Mouse (Mus musculus) urinary bladder, postnatal 4 days (tissue): ENCODE data around the gene Capsl.

Source experiments
- DNase-seq, 2 experiments: peaks; one replicate each; pipeline ENCODE4 v3.0.0; 2021 to 2022; ENCODE audit warnings: low spot score in 2 of 2

Capsl gene

DNA sequence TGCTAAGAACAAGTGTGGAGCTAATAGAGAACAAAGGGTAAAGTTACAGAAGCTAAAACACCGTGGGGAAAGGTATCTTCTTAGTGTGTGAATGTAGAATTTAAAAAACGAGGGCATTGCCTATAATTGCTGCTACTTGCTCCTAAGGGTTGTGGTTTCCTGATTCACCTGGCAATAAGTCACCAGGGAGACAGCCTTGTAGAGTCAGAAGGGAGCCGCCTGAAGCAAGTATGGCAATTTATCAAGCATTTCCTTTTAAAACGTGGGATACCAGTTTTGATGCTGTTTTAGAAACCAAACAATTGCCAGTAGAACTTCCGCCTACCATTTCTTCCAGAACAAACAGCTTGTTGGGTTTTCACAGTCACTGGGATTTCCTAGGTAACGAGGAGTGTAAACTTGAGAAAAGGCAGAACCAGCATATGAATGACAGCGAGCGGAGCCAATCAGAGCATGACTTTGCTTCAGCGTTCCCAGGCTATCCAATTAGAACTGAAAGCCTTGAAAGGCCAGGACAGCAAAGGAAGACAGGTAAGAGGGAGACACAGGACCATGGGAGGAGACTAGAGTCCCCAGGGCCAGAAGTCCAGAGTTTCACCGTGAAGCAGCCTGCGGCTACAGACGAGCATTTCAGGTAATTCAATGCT, at the start of gene Capsl:
Gene Capsl, plus strand, starts transcription at position 495 of the 647 bp plus-strand sequence.
- peak; percentile 32 to 67 for DNase-seq

- DNase-seq, result no peak
Observed at GRCm38 (mm10) chr15:9409475-9409874, 26.4 kb upstream of the Capsl start.

- no peak for DNase-seq
Observed at GRCm38 (mm10) chr15:9421163-9421562, 14.7 kb upstream of the Capsl start.

GRCm38 (mm10) chr15:9427849-9428248, 8.0 kb upstream of the Capsl start:
- no peak for DNase-seq

DNA sequence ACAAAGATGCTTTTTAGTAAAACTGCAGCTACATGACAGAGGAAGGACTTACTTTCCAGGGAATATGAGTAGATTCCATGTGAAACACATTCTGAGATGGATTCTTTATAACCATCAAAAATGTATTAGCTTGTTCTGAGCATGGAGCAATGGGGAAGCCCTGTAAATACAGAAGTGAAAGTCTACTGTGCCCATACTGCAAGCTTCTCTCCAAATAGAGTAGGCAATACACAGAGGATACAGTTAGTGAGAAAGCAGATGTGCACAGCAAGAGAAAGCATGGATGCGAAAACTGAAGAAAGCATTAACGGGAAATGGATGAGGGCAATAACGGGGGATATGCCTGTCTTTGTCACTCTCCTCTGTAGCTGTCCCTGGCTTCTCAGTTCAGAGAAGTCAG, 6.0 kb upstream of the Capsl start:
- DNase-seq, result no peak

DNA sequence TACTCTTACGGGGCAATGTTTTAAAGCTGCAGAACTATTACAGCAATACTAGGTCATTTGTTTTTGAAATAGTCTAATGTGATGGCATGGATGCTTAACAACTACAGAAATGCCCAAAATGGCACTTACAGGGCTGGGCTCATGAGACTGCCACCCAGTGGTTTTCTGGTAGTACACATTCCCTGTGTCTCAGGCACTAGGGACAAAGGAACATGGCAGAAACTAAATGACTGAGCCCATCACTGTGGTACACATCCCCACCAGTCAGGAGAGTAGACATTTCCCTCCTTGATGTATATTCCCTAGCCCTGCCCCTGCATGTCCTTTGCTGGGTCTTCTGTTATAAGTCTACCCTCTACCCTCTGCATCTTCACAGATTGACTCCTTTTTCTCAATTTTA, 16.2 kb downstream of the Capsl start:
- DNase-seq, result no peak

DNA sequence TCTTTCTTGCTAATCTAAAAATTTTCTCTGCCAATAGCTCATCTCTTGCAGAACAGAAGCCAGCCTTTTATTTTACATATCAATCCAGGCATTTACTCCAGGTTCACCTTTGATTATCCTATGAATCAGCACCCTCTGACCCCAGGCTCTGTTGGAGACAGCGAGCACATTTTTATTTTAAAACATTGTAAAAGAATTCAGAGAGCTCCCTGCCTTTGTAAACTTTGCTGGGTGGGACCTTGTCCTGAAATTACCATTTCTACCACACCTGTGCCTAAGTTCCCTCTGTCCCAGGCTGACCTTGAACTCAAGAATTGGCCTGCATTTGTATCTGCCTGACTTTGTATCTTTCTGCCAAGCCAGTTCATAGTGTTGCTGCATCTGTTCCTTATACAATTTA, 17.0 kb downstream of the Capsl start:
- no peak for DNase-seq

- DNase-seq, result no peak
Observed at GRCm38 (mm10) chr15:9454198-9454597, 18.4 kb downstream of the Capsl start.

GRCm38 (mm10) chr15:9455241-9455640, 19.4 kb downstream of the Capsl start:
- DNase-seq, result no peak

GRCm38 (mm10) chr15:9463521-9464027, 27.7 kb downstream of the Capsl start:
- no peak for DNase-seq

DNA sequence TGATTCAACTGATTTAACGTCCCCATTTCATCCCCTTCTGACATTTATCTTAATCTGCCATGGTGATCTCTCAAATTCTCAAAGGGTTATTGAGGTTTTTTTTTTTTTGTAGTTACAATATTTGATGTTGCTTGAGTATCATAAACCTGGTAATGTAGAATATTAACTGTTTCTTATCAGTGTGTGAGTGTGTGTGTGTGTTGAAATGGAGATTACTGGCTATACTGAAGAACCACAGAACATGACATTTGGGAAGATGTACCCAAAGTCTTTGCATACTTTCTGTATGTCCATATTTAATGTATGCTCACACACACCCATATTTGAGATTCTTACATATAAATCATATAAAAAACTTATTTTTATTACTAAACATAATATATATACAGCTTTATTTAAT, 28.2 kb downstream of the Capsl start:
- DNase-seq, result no peak

- no peak for DNase-seq
Observed at GRCm38 (mm10) chr15:9471053-9471685, 35.3 kb downstream of the Capsl start.

DNA sequence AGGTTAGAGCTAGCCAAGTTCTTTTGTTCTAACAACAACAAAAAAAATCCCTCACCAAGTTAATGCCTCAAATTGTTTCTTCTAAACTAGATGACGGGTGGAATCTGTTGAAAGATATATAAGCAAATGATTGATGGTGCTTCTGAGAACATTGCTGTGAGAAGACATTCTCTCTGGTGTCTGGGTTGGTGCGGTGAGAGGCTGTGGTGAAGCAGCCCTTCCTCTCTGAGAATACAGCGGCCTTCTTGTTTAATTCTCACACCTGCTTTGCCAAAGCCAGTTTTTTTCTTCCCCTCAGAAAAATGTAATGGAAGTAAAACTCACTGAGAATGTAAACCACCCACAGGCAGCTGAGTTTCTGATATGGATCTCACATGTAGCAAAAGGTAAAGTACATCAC, 36.3 kb downstream of the Capsl start:
- DNase-seq, result no peak

DNA sequence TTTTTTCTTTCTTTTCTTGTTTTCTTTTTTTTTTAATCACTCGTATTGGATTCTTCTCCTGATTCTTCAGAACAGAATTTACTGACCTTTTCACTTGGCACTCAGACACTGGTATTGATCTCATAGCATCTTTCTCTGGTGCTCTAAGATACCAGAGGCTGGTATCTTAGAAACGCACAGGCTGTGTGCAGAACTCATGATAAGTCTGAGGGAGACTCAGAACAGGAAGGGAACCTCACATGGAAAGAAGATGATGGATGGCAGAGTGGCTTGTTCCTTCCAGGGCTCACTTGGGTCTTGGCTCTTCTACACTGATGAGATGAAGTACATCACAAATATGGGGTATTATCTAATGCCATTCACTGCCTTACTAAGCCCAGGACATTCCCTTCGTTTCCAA, 36.8 kb downstream of the Capsl start:
- DNase-seq, result no peak

- DNase-seq, result no peak
Observed at GRCm38 (mm10) chr15:9473188-9473587, 37.4 kb downstream of the Capsl start.

- no peak for DNase-seq
Observed at GRCm38 (mm10) chr15:9489417-9490118, 53.7 kb downstream of the Capsl start.

DNA sequence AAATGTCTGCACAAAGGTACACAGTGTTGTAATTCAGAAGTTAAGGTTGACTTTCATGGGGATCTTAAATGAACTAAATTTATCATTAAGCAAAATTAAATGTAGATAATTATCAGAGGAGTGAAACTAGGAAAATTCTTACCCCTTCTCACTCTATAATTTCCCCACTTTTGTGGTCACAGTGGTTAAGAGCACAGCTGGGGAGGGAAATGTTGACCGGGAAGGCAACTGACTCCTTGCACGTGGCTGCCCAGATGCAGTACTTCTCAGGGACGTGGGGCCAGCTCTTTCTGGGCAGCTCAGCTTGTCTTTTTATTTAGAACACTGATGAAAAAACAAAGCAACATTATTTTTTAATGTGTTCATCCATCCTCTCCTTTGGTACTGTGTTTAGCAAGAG, 56.2 kb downstream of the Capsl start:
- DNase-seq, result no peak
